Mouse (Mus musculus) forebrain, embryonic 10.5 days (tissue): Measurements from ENCODE around the gene Pak3. TPM values are rescaled to one million over a fixed set of nuclear protein-coding genes. Genes with fewer than 3 reads are reported as not detected.
A peak's percentile ranks its signal among the peaks of the same experiment; 100 is the strongest.

ENCODE experiments used
- DNase-seq: peaks from one replicate; pipeline ENCODE4 v3.0.0-alpha.2; 2017; ENCODE audit warnings: low spot score; ENCODE audit errors: extremely low spot score
- H3K27ac ChIP-seq: fragments of 300-500 bp; sonication (generic); 2 replicates; pipeline ENCODE4 v1.5.1; 2016; ENCODE audit warnings: mild to moderate bottlenecking
- H3K27me3 ChIP-seq: fragments of 300-500 bp; sonication (generic); 2 replicates; pipeline ENCODE4 v1.6.1; 2016; ENCODE audit warnings: mild to moderate bottlenecking; ENCODE audit not compliant: poor library complexity, severe bottlenecking
- H3K36me3 ChIP-seq: fragments of 300-500 bp; sonication (generic); replicated peaks from 2 replicates; pipeline ENCODE4 v1.6.1; 2016; ENCODE audit warnings: mild to moderate bottlenecking, moderate library complexity
- H3K4me1 ChIP-seq: fragments of 300-500 bp; sonication (generic); 2 replicates; pipeline ENCODE4 v1.6.1; 2016
- H3K4me3 ChIP-seq: fragments of 300-500 bp; sonication (generic); 2 replicates; pipeline ENCODE4 v1.5.1; 2016; ENCODE audit warnings: mild to moderate bottlenecking, moderate library complexity
- H3K9me3 ChIP-seq: fragments of 300-500 bp; sonication (generic); 2 replicates; pipeline ENCODE4 v1.6.1; 2016; ENCODE audit warnings: mild to moderate bottlenecking, moderate library complexity
- WGBS: fragments of 180-500 bp; shearing (Covaris S2); methylation state at CpG from one replicate; pipeline ENCODE4 v1.1.7; 2016; 5-methylcytosine and 5-hydroxymethylcytosine counted together
- polyA plus RNA-seq: library from polyadenylated mRNA; unstranded; fragments of >200 nt; fragmentation: Nextera tagmentation; extraction: Ambion mirVana; gene quantifications from 2 replicates; pipeline ENCODE4 v1.2.1, GENCODE M21; 2016

The Pak3 gene
- polyA plus RNA-seq, 1 experiment from 2014 or later, result 62.7 TPM

GRCm38 (mm10) chrX:143678566-143678965 lies 160.2 kb downstream of the Pak3 start:
- no peak for DNase-seq
- 83% methylated on average over 2 of the region's 2 CpGs for WGBS
- Histone ChIP-seq H3K4me3 (no peak overlapping the region), H3K36me3 (peaks cover 30% of the 10 kb centered on the region), H3K27me3 (peaks cover 43% of the 10 kb centered on the region), H3K9me3 (no peaks in the 10 kb centered on the region), H3K4me1 (no peaks in the 10 kb centered on the region), H3K27ac (no peak overlapping the region)

- no peaks in the 10 kb centered on the region for H3K9me3 ChIP-seq
- DNase-seq, result no peak
- peaks cover 11% of the 10 kb centered on the region for H3K36me3 ChIP-seq
- 85% methylated on average over 1 of the region's 1 CpGs for WGBS
- no peaks in the 10 kb centered on the region for H3K4me1 ChIP-seq
- H3K4me3 ChIP-seq, result no peak overlapping the region
- no peak overlapping the region for H3K27ac ChIP-seq
- peaks cover 4% of the 10 kb centered on the region for H3K27me3 ChIP-seq
Observed at GRCm38 (mm10) chrX:143722250-143722649, 203.9 kb downstream of the Pak3 start.

- Histone ChIP-seq H3K27ac (no peak overlapping the region), H3K4me3 (no peak overlapping the region), H3K27me3 (no peaks in the 10 kb centered on the region), H3K4me1 (no peaks in the 10 kb centered on the region), H3K36me3 (no peaks in the 10 kb centered on the region; the same call in 1 of the 2 replicates), H3K9me3 (no peaks in the 10 kb centered on the region)
- WGBS, result 92% methylated on average over 3 of the region's 3 CpGs
- DNase-seq, result no peak
Observed at GRCm38 (mm10) chrX:143725411-143725810, 207.0 kb downstream of the Pak3 start.

- no peak overlapping the region for H3K4me3 ChIP-seq
- no peaks in the 10 kb centered on the region for H3K4me1 ChIP-seq
- peaks cover 8% of the 10 kb centered on the region for H3K36me3 ChIP-seq
- no peak for DNase-seq
- no peak overlapping the region for H3K27ac ChIP-seq
- no peaks in the 10 kb centered on the region for H3K9me3 ChIP-seq
- WGBS, result 50% methylated on average over 4 of the region's 4 CpGs
- peaks cover 12% of the 10 kb centered on the region for H3K27me3 ChIP-seq
Observed at GRCm38 (mm10) chrX:143736035-143736434, 217.6 kb downstream of the Pak3 start.

- H3K4me1 ChIP-seq, result no peaks in the 10 kb centered on the region
- no peak overlapping the region for H3K27ac ChIP-seq
- peaks cover 25% of the 10 kb centered on the region for H3K27me3 ChIP-seq
- H3K36me3 ChIP-seq, result peaks cover 4% of the 10 kb centered on the region
- H3K9me3 ChIP-seq, result no peaks in the 10 kb centered on the region
- 41% methylated on average over 2 of the region's 2 CpGs for WGBS
- H3K4me3 ChIP-seq, result no peak overlapping the region
- no peak for DNase-seq
Observed at GRCm38 (mm10) chrX:143739171-143739570, 220.8 kb downstream of the Pak3 start.

DNA sequence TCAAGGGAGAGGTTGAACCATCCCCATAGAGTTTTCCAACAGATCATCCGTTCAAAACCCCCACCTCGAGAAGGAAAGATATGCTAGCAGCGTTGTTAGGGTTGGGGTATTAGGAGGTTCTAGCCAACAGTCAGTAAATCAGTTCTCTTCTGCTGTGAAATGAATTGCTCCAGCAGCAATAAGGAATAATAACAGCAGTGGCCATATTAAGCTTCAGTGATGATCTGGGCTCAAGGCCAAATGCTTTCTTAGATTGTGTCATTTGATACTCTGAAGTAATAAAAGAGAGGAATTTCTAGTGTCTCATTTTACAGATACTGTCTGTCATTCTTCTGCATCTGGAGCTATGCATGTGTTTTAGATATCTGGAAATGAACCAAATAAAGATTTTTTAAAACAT lies 244.2 kb downstream of the Pak3 start:
- no peak for DNase-seq
- Histone ChIP-seq H3K4me1 (no peaks in the 10 kb centered on the region), H3K36me3 (no peaks in the 10 kb centered on the region), H3K27ac (no peak overlapping the region), H3K4me3 (no peak overlapping the region), H3K27me3 (peaks cover 42% of the 10 kb centered on the region), H3K9me3 (no peaks in the 10 kb centered on the region)
- WGBS, result 97% methylated on average over 3 of the region's 3 CpGs

GRCm38 (mm10) chrX:143815948-143816347 lies 297.6 kb downstream of the Pak3 start:
- Histone ChIP-seq H3K9me3 (peaks cover 3% of the 10 kb centered on the region; the same call in 1 of the 2 replicates), H3K36me3 (no peaks in the 10 kb centered on the region), H3K4me1 (no peaks in the 10 kb centered on the region), H3K27ac (no peak overlapping the region), H3K27me3 (peaks cover 10% of the 10 kb centered on the region), H3K4me3 (no peak overlapping the region)
- DNase-seq, result no peak
- 88% methylated on average over 1 of the region's 1 CpGs for WGBS

GRCm38 (mm10) chrX:143818961-143819360 lies 300.6 kb downstream of the Pak3 start:
- no peak for DNase-seq
- Histone ChIP-seq H3K4me3 (no peak overlapping the region), H3K27ac (no peak overlapping the region), H3K9me3 (no peaks in the 10 kb centered on the region), H3K4me1 (no peaks in the 10 kb centered on the region), H3K27me3 (peaks cover 31% of the 10 kb centered on the region), H3K36me3 (no peaks in the 10 kb centered on the region)
- WGBS, result 95% methylated on average over 2 of the region's 2 CpGs

- Histone ChIP-seq H3K4me3 (peak overlapping the region; percentile 25), H3K36me3 (no peaks in the 10 kb centered on the region), H3K27me3 (peaks cover 78% of the 10 kb centered on the region), H3K9me3 (no peaks in the 10 kb centered on the region), H3K4me1 (peaks cover 4% of the 10 kb centered on the region; the same call in 1 of the 2 replicates), H3K27ac (peak overlapping the region; percentile 48; the same call in 1 of the 2 replicates)
- WGBS, result 64% methylated on average over 4 of the region's 4 CpGs
- DNase-seq, result no peak
Observed at GRCm38 (mm10) chrX:143826521-143826920, 308.1 kb downstream of the Pak3 start.

DNA sequence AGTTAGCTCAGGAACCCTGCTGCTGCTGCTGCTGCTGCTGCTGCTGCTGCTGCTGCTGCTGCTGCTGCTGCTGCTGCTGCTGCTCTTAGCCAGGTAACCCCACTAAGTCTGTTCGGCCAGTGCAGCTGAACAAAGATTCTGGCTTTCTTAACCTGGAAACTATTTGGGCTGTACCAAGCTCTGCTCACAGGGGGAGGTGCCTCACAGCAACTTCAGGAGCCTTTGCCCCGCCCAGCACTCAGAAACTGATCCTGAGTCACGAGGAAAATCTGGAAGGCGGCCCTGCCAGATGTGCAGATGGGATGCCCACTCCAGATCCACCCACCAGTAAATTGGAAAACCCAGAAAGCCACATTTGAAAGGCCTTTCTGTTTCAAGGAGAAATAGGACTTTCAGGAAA lies 308.8 kb downstream of the Pak3 start, which contains the start of gene Capn6:
Capn6 (minus strand) TSS at position 203 of the 400 bp plus-strand sequence.
- Histone ChIP-seq H3K27me3 (peaks cover 74% of the 10 kb centered on the region), H3K4me3 (peak within 1 kb of the TSS; percentile 25), H3K9me3 (no peaks in the 10 kb centered on the region), H3K4me1 (peaks cover 4% of the 10 kb centered on the region; the same call in 1 of the 2 replicates), H3K27ac (peak within 1 kb of the TSS; percentile 48; the same call in 1 of the 2 replicates), H3K36me3 (no peaks in the 10 kb centered on the region)
- 36% methylated on average over 4 of the region's 4 CpGs for WGBS
- peak; percentile 19 for DNase-seq

- Histone ChIP-seq H3K36me3 (no peaks in the 10 kb centered on the region), H3K27ac (no peak overlapping the region), H3K27me3 (peaks cover 74% of the 10 kb centered on the region), H3K4me3 (no peak overlapping the region), H3K9me3 (no peaks in the 10 kb centered on the region), H3K4me1 (no peaks in the 10 kb centered on the region)
- no peak for DNase-seq
- 80% methylated on average over 3 of the region's 3 CpGs for whole genome bisulfite sequencing
Observed at GRCm38 (mm10) chrX:143846637-143847036, 328.2 kb downstream of the Pak3 start.
